Mouse (Mus musculus) lung, embryonic 15.5 days (tissue): Measurements from ENCODE around the gene Bend6. TPM values are rescaled to one million over a fixed set of nuclear protein-coding genes. Genes with fewer than 3 reads are reported as not detected.
A peak's percentile ranks its signal among the peaks of the same experiment; 100 is the strongest.

Source experiments
- ATAC-seq: fragments of 200-750 bp; cut with Nextera tagmentation; 2 replicates; pipeline ENCODE4 v1.8.0; 2017; ENCODE audit warnings: moderate number of reproducible peaks, borderline replicate concordance; ENCODE audit not compliant: low FRiP score, low TSS enrichment; ENCODE audit errors: extremely low read depth
- H3K27ac ChIP-seq: fragments of 300-500 bp; sonication (generic); 2 replicates; pipeline ENCODE4 v1.5.1; 2015; ENCODE audit warnings: moderate library complexity, mild to moderate bottlenecking, inconsistent platforms
- H3K27me3 ChIP-seq: fragments of 300-500 bp; sonication (generic); 2 replicates; pipeline ENCODE4 v1.6.1; 2015; ENCODE audit warnings: inconsistent platforms
- H3K36me3 ChIP-seq: fragments of 300-500 bp; sonication (generic); 2 replicates; pipeline ENCODE4 v1.6.1; 2015; ENCODE audit warnings: inconsistent platforms
- H3K4me1 ChIP-seq: fragments of 300-500 bp; sonication (generic); 2 replicates; pipeline ENCODE4 v1.6.1; 2015; ENCODE audit warnings: inconsistent platforms
- H3K4me2 ChIP-seq: fragments of 300-500 bp; sonication (generic); 2 replicates; pipeline ENCODE4 v1.6.1; 2015; ENCODE audit warnings: inconsistent platforms, mild to moderate bottlenecking, moderate library complexity
- H3K4me3 ChIP-seq: fragments of 300-500 bp; sonication (generic); 2 replicates; pipeline ENCODE4 v1.5.1; 2015; ENCODE audit warnings: mild to moderate bottlenecking, inconsistent platforms
- H3K9ac ChIP-seq: fragments of 300-500 bp; sonication (generic); 2 replicates; pipeline ENCODE4 v1.6.1; 2015; ENCODE audit warnings: inconsistent platforms
- H3K9me3 ChIP-seq: fragments of 300-500 bp; sonication (generic); 2 replicates; pipeline ENCODE4 v1.6.1; 2016; ENCODE audit warnings: inconsistent platforms
- WGBS: fragments of 180-500 bp; shearing (Covaris S2); methylation state at CpG from one replicate; pipeline ENCODE4 v1.1.7; 2015; 5-methylcytosine and 5-hydroxymethylcytosine counted together
- polyA plus RNA-seq: library from polyadenylated mRNA; unstranded; fragments of >200 nt; fragmentation: Nextera tagmentation; extraction: Ambion mirVana; gene quantifications from 2 replicates; pipeline ENCODE4 v1.2.1, GENCODE M21; 2015

Gene Bend6
- polyA plus RNA-seq, 1 experiment from 2014 or later = 0.55 TPM

DNA sequence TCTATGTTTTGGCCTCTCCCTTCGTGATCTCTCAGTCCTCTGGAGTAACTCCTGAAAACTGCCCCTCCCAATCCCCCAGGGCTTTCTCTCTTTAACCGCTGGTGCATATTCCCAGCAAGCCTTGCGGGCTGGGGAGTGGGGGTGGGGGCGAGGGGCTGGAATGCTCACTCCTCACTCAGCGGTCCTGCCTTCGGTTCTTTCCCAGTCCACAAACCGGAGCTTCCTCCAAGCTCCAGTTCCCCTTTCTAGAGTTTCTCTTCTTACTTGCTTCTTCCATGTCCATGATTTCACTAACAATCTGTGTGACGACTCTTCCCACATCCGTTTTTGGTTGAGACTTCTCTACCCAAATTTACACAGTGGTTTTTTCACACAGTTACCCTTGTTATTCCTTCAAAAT is 4.0 kb downstream of the Bend6 start:
- WGBS = 30% methylated on average over 9 of the region's 9 CpGs
- ATAC-seq = no peak

DNA sequence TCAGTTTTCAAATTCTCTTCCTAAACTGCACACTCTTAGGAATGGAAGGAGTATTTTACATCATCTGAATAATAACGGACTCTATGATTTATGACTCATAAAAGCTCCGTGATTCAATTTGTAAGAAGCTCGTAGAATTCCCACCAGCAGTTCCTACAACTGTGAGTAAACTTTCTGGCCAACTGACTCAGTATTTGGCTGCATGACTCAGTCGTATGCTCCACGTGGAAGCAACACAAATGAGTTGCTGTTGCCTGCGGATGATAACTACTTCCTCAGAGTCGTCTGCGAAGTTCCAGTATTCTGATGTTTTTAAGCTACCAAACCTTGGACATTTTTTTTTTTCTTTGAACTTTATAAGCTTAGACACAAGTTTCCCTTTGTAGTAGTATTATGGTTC is 7.4 kb downstream of the Bend6 start:
- no peak for ATAC-seq
- Histone ChIP-seq H3K36me3 (no peaks in the 10 kb centered on the region), H3K9me3 (no peaks in the 10 kb centered on the region), H3K27ac (no peak overlapping the region), H3K4me1 (no peaks in the 10 kb centered on the region), H3K9ac (no peak overlapping the region), H3K4me3 (no peak overlapping the region), H3K4me2 (no peak overlapping the region), H3K27me3 (no peaks in the 10 kb centered on the region; the same call in 1 of the 2 replicates)
- WGBS = 76% methylated on average over 8 of the region's 8 CpGs

More for the DNA sequence above, 4.0 kb downstream of the Bend6 start:
- no peaks in the 10 kb centered on the region for H3K9me3 ChIP-seq
- no peak overlapping the region for H3K9ac ChIP-seq
- no peak overlapping the region for H3K4me3 ChIP-seq
- H3K27me3 ChIP-seq = peaks cover 31% of the 10 kb centered on the region
- peaks cover 14% of the 10 kb centered on the region for H3K4me1 ChIP-seq
- H3K27ac ChIP-seq = no peak overlapping the region
- H3K4me2 ChIP-seq = no peak overlapping the region; the same call in 1 of the 2 replicates
- no peaks in the 10 kb centered on the region for H3K36me3 ChIP-seq

GRCm38 (mm10) chr1:33898373-33898772 is 9.2 kb downstream of the Bend6 start:
- H3K27ac ChIP-seq = no peak overlapping the region
- no peaks in the 10 kb centered on the region for H3K36me3 ChIP-seq
- H3K27me3 ChIP-seq = no peaks in the 10 kb centered on the region
- no peak overlapping the region for H3K4me2 ChIP-seq
- no peak overlapping the region for H3K4me3 ChIP-seq
- ATAC-seq = no peak
- 85% methylated on average over 6 of the region's 6 CpGs for WGBS
- H3K9ac ChIP-seq = no peak overlapping the region
- no peaks in the 10 kb centered on the region for H3K4me1 ChIP-seq
- H3K9me3 ChIP-seq = no peaks in the 10 kb centered on the region

DNA sequence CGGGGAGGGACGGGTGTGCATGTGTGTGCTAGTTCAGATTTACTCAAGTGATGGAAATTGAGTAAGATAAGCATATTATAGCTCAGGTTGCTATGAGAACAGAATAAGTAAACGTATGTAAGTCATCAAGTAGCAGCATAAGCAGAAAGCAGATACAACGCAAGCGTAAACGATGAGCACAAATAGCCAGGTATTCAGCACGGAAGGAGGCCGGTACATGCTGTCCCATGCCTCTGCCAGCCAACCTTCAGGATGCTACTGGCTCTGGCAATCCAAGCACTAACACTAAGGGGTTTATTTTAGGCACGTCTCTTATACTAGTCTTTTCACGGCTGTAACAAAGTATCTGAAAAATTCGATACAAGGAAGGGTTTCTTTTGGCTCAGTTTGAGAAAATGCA is 10.2 kb downstream of the Bend6 start:
- ATAC-seq = no peak
- Histone ChIP-seq H3K36me3 (no peaks in the 10 kb centered on the region), H3K4me3 (no peak overlapping the region), H3K4me2 (no peak overlapping the region), H3K9ac (no peak overlapping the region), H3K4me1 (no peaks in the 10 kb centered on the region), H3K9me3 (no peaks in the 10 kb centered on the region), H3K27ac (no peak overlapping the region), H3K27me3 (no peaks in the 10 kb centered on the region)
- 78% methylated on average over 11 of the region's 11 CpGs for WGBS

GRCm38 (mm10) chr1:33896666-33897065 is 10.9 kb downstream of the Bend6 start:
- no peak overlapping the region for H3K4me2 ChIP-seq
- H3K36me3 ChIP-seq = no peaks in the 10 kb centered on the region
- no peaks in the 10 kb centered on the region for H3K27me3 ChIP-seq
- 62% methylated on average over 4 of the region's 4 CpGs for WGBS
- no peak overlapping the region for H3K9ac ChIP-seq
- no peak overlapping the region for H3K27ac ChIP-seq
- no peak overlapping the region for H3K4me3 ChIP-seq
- H3K4me1 ChIP-seq = no peaks in the 10 kb centered on the region
- no peaks in the 10 kb centered on the region for H3K9me3 ChIP-seq
- ATAC-seq = no peak

DNA sequence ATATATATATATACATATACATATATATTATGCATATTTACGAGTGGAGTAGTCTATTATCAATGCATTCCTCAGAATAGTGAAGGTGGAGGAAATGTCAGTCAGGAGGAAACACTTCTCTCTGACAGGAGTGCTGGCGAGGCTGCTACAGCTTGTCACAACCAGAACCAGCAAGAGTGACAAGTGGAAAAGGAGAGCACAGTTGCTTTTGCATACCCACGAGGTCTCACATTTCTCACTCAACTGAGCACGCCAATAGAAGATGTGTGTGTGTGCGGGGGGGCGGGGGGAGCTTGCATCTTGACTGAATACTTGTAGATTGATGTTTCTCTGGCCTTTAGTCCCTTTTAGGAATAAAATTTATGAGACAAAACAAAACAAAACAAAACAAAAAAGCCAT is 11.5 kb downstream of the Bend6 start:
- no peak overlapping the region for H3K27ac ChIP-seq
- ATAC-seq = no peak
- no peak overlapping the region for H3K9ac ChIP-seq
- H3K4me1 ChIP-seq = no peaks in the 10 kb centered on the region
- no peak overlapping the region for H3K4me2 ChIP-seq
- H3K36me3 ChIP-seq = no peaks in the 10 kb centered on the region
- H3K4me3 ChIP-seq = no peak overlapping the region
- H3K27me3 ChIP-seq = no peaks in the 10 kb centered on the region
- no peaks in the 10 kb centered on the region for H3K9me3 ChIP-seq
- 65% methylated on average over 6 of the region's 6 CpGs for WGBS

DNA sequence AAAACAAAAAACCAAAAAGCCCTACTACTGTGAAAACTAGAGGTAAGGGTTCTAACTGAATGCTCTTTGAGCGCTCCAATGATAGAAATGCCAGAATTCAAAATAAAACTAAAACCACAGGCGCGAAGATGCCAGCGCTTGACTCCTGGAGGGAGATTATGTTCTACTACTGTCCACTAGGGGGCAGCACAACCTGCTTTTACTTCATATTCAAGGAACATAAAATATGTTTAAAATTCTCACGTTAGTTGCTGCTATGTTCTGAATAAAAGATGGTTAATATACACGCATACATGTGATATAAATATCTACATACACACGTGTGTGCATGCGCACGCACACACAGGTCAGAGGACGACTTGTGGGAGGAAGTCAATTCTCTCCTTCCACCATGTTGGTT is 14.8 kb downstream of the Bend6 start:
- no peak for ATAC-seq
- Histone ChIP-seq H3K27me3 (no peaks in the 10 kb centered on the region), H3K9me3 (no peaks in the 10 kb centered on the region), H3K4me3 (no peak overlapping the region), H3K4me1 (no peaks in the 10 kb centered on the region), H3K4me2 (no peak overlapping the region), H3K9ac (no peak overlapping the region), H3K36me3 (no peaks in the 10 kb centered on the region), H3K27ac (no peak overlapping the region)
- 61% methylated on average over 10 of the region's 10 CpGs for WGBS

DNA sequence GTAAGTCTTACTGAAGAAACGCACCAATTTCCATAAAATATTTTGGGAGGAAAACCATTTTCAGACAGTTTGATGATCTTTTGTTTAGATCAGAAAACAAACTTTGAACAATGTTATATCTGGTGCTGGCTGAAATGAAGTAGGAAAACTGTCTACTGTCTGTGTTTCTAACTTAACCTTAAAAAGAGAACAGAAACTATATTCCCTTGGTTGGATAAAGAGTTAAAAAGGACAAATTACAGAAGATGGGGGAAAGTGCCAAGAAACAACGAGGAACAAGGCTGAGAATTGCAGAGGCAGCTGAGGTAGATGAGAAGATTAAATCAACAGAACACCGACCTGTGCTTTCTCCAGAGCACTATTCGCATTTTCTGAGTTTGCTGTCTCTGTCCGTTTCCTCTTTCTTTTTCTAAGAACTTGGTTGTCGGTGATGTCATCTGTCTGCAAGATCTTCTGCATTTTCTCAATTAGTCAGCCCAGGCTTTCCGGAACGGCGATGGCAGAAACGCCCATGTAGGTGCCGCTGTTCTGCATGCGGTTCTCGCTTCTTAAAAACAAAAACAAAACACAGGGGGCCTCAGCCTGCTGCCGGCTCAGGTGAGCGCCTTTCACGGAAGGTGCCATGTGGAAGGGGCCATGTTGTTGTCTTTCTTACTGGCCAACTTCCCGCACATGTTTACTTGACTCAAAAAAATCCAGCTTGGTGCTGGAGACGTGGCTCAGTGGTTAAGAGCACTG is 24.3 kb downstream of the Bend6 start:
- Histone ChIP-seq H3K4me3 (peak overlapping the region; percentile 15), H3K9ac (no peak overlapping the region), H3K27me3 (no peaks in the 10 kb centered on the region), H3K36me3 (no peaks in the 10 kb centered on the region), H3K9me3 (no peaks in the 10 kb centered on the region), H3K4me1 (peaks cover 6% of the 10 kb centered on the region; the same call in 1 of the 2 replicates), H3K4me2 (peak overlapping the region; percentile 44), H3K27ac (no peak overlapping the region)
- 11% methylated on average over 18 of the region's 18 CpGs for WGBS
- no peak for ATAC-seq

DNA sequence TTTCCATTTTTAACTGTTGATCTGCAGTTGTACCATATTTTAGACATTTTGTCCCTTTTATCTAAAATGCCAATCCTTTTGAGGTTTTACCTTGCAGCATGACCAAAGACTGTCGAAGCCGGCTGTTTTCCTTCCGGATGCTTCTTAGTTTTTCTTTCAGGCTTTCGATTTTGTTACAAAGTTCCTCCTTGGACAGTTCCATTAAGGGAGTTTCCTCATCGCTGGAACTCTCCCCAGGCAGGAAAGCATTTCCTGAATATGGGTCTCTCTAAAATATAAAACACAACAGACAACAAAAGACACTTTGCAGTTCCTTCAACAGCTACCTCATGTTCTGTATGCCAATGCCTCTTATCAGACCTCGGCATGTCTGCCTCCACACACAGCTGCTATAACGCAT is 29.4 kb downstream of the Bend6 start:
- 72% methylated on average over 7 of the region's 7 CpGs for WGBS
- Histone ChIP-seq H3K4me1 (0 out of 2 replicates have a peak, but pooled peaks cover under 1% of the 10 kb centered on the region), H3K36me3 (no peaks in the 10 kb centered on the region), H3K4me2 (no peak overlapping the region), H3K27ac (no peak overlapping the region), H3K9ac (no peak overlapping the region), H3K9me3 (no peaks in the 10 kb centered on the region), H3K4me3 (no peak overlapping the region), H3K27me3 (no peaks in the 10 kb centered on the region)
- ATAC-seq = no peak

- WGBS = 77% methylated on average over 3 of the region's 3 CpGs
- Histone ChIP-seq H3K9me3 (no peaks in the 10 kb centered on the region), H3K27ac (no peak overlapping the region), H3K4me2 (no peak overlapping the region), H3K9ac (no peak overlapping the region), H3K4me3 (no peak overlapping the region), H3K27me3 (no peaks in the 10 kb centered on the region), H3K36me3 (no peaks in the 10 kb centered on the region), H3K4me1 (no peaks in the 10 kb centered on the region)
- ATAC-seq = no peak
Observed at GRCm38 (mm10) chr1:33876416-33876815, 31.2 kb downstream of the Bend6 start.

- no peak overlapping the region for H3K4me3 ChIP-seq
- no peak for ATAC-seq
- no peaks in the 10 kb centered on the region for H3K27me3 ChIP-seq
- no peaks in the 10 kb centered on the region for H3K36me3 ChIP-seq
- WGBS = 41% methylated on average over 6 of the region's 6 CpGs
- no peak overlapping the region for H3K27ac ChIP-seq
- no peaks in the 10 kb centered on the region for H3K4me1 ChIP-seq
- H3K9me3 ChIP-seq = no peaks in the 10 kb centered on the region
- no peak overlapping the region for H3K9ac ChIP-seq
- H3K4me2 ChIP-seq = no peak overlapping the region
Observed at GRCm38 (mm10) chr1:33875691-33876090, 31.9 kb downstream of the Bend6 start.

DNA sequence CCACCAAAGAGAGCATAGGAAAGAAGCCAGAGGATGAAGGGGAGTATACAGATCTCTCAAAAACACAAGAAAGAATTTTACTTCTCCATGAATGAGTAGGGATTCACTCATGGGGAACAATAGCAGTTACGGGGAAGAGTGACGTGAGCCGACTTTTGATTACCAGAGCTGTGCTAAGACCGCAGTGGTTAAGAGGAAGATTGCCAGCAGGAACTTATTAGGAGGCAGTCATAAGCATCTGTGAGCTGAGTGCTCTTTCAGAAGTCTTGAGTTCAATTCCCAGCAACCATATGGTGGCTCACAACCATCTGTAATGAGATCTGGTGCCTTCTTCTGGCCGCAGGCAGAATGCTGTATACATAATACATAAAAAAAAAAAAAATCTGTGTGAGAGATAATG is 34.1 kb downstream of the Bend6 start:
- Histone ChIP-seq H3K27ac (no peak overlapping the region), H3K4me2 (no peak overlapping the region), H3K9me3 (no peaks in the 10 kb centered on the region), H3K4me3 (no peak overlapping the region), H3K27me3 (no peaks in the 10 kb centered on the region), H3K4me1 (no peaks in the 10 kb centered on the region), H3K9ac (no peak overlapping the region), H3K36me3 (no peaks in the 10 kb centered on the region)
- 93% methylated on average over 5 of the region's 5 CpGs for WGBS
- ATAC-seq = no peak

DNA sequence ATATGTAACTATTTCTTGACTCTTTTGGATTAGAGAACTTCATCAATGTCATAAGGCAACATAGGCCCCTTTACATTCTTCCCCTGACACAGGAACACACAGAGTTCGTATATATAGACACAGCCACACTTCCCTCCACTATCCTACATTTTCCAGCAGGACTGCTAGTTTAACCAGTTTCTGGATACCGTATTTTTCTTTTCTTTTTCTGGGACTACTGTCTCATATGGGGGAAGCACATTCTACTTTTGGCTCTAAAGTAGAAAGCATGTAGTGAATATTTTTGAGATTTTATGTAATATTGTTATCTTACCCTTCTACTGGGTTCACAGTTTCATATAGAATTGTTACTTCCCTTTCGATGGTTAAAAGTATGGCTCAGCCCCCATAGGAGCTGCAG is 38.2 kb downstream of the Bend6 start:
- H3K36me3 ChIP-seq = no peaks in the 10 kb centered on the region
- H3K27me3 ChIP-seq = no peaks in the 10 kb centered on the region
- ATAC-seq = no peak
- no peak overlapping the region for H3K4me2 ChIP-seq
- H3K9me3 ChIP-seq = no peaks in the 10 kb centered on the region
- 80% methylated on average over 3 of the region's 3 CpGs for WGBS
- no peak overlapping the region for H3K27ac ChIP-seq
- no peaks in the 10 kb centered on the region for H3K4me1 ChIP-seq
- no peak overlapping the region for H3K4me3 ChIP-seq
- H3K9ac ChIP-seq = no peak overlapping the region
